Mouse (Mus musculus) midbrain, embryonic 12.5 days (tissue): Measurements from ENCODE around the gene Creb3l2. TPM values are rescaled to one million over a fixed set of nuclear protein-coding genes. Genes with fewer than 3 reads are reported as not detected.

Experiments used
- ATAC-seq: fragments of 200-750 bp; cut with Nextera tagmentation; 2 replicates; pipeline ENCODE4 v1.8.0; 2017; ENCODE audit warnings: low read depth, moderate TSS enrichment, moderate library complexity; ENCODE audit not compliant: low FRiP score
- H3K27ac ChIP-seq: fragments of 300-500 bp; sonication (generic); replicated peaks from 2 replicates; pipeline ENCODE4 v1.5.1; 2016; ENCODE audit warnings: mild to moderate bottlenecking
- H3K27me3 ChIP-seq: fragments of 300-500 bp; sonication (generic); 2 replicates; pipeline ENCODE4 v1.6.1; 2016; ENCODE audit warnings: mild to moderate bottlenecking
- H3K36me3 ChIP-seq: fragments of 300-500 bp; sonication (generic); 2 replicates; pipeline ENCODE4 v1.6.1; 2016
- H3K4me1 ChIP-seq: fragments of 300-500 bp; sonication (generic); 2 replicates; pipeline ENCODE4 v1.6.1; 2016
- H3K4me2 ChIP-seq: fragments of 300-500 bp; sonication (generic); replicated peaks from 2 replicates; pipeline ENCODE4 v1.6.1; 2016; ENCODE audit warnings: mild to moderate bottlenecking, moderate library complexity
- H3K4me3 ChIP-seq: fragments of 300-500 bp; sonication (generic); 2 replicates; pipeline ENCODE4 v1.5.1; 2016; ENCODE audit warnings: mild to moderate bottlenecking
- H3K9ac ChIP-seq: fragments of 300-500 bp; sonication (generic); replicated peaks from 2 replicates; pipeline ENCODE4 v1.6.1; 2016; ENCODE audit warnings: mild to moderate bottlenecking, moderate library complexity
- H3K9me3 ChIP-seq: fragments of 300-500 bp; sonication (generic); 2 replicates; pipeline ENCODE4 v1.6.1; 2016; ENCODE audit warnings: mild to moderate bottlenecking
- WGBS: fragments of 180-500 bp; shearing (Covaris S2); methylation state at CpG from one replicate; pipeline ENCODE4 v1.1.7; 2016; 5-methylcytosine and 5-hydroxymethylcytosine counted together
- polyA plus RNA-seq: library from polyadenylated mRNA; unstranded; fragments of >200 nt; fragmentation: Nextera tagmentation; extraction: Ambion mirVana; gene quantifications from 2 replicates; pipeline ENCODE4 v1.2.1, GENCODE M21; 2016

Gene Creb3l2
- 5.9 and 7.2 TPM in 2 replicates for polyA plus RNA-seq

- H3K27me3 ChIP-seq: peaks cover 7% of the 10 kb centered on the region; the same call in 1 of the 2 replicates
- no peaks in the 10 kb centered on the region for H3K9me3 ChIP-seq
- H3K4me3 ChIP-seq: peak within 1 kb of the TSS; percentile 81
- no peaks in the 10 kb centered on the region for H3K36me3 ChIP-seq
- peak; percentile 99 for ATAC-seq
- peak within 1 kb of the TSS; percentile 78 for H3K9ac ChIP-seq
- H3K27ac ChIP-seq: peak within 1 kb of the TSS; percentile 49
- peak within 1 kb of the TSS; percentile 91 for H3K4me2 ChIP-seq
- H3K4me1 ChIP-seq: peaks cover 11% of the 10 kb centered on the region; the same call in 1 of the 2 replicates
- WGBS: under 1% methylated on average over 33 of the region's 33 CpGs
Observed at GRCm38 (mm10) chr6:37442041-37442667, at the start of gene Creb3l2. TSS of gene Creb3l2 (minus strand) at chr6:37442146.

- H3K4me3 ChIP-seq: no peak overlapping the region
- H3K4me2 ChIP-seq: no peak overlapping the region
- no peaks in the 10 kb centered on the region for H3K4me1 ChIP-seq
- no peak for ATAC-seq
- no peak overlapping the region for H3K27ac ChIP-seq
- no peak overlapping the region for H3K9ac ChIP-seq
- H3K9me3 ChIP-seq: no peaks in the 10 kb centered on the region
- H3K27me3 ChIP-seq: no peaks in the 10 kb centered on the region
- WGBS: 87% methylated on average over 4 of the region's 4 CpGs
- no peaks in the 10 kb centered on the region for H3K36me3 ChIP-seq
Observed at GRCm38 (mm10) chr6:37486502-37486901, 44.6 kb upstream of the Creb3l2 start.

- 73% methylated on average over 1 of the region's 1 CpGs for WGBS
- H3K9ac ChIP-seq: no peak overlapping the region
- no peak for ATAC-seq
Observed at GRCm38 (mm10) chr6:37484588-37485070, 42.7 kb upstream of the Creb3l2 start.

GRCm38 (mm10) chr6:37483262-37483661 is 41.3 kb upstream of the Creb3l2 start:
- no peak overlapping the region for H3K27ac ChIP-seq
- H3K9ac ChIP-seq: no peak overlapping the region
- H3K4me2 ChIP-seq: no peak overlapping the region
- H3K36me3 ChIP-seq: no peaks in the 10 kb centered on the region
- no peak for ATAC-seq
- H3K4me3 ChIP-seq: no peak overlapping the region
- WGBS: 66% methylated on average over 5 of the region's 5 CpGs
- H3K4me1 ChIP-seq: no peaks in the 10 kb centered on the region
- H3K27me3 ChIP-seq: no peaks in the 10 kb centered on the region
- H3K9me3 ChIP-seq: no peaks in the 10 kb centered on the region

More at GRCm38 (mm10) chr6:37484588-37485070, 42.7 kb upstream of the Creb3l2 start:
- Histone ChIP-seq H3K4me3 (no peak overlapping the region), H3K4me1 (no peaks in the 10 kb centered on the region), H3K27me3 (no peaks in the 10 kb centered on the region), H3K27ac (no peak overlapping the region), H3K36me3 (no peaks in the 10 kb centered on the region), H3K9me3 (no peaks in the 10 kb centered on the region), H3K4me2 (no peak overlapping the region)

- Histone ChIP-seq H3K9ac (no peak overlapping the region), H3K4me1 (no peaks in the 10 kb centered on the region), H3K9me3 (no peaks in the 10 kb centered on the region), H3K27me3 (no peaks in the 10 kb centered on the region), H3K4me2 (no peak overlapping the region), H3K36me3 (no peaks in the 10 kb centered on the region), H3K4me3 (no peak overlapping the region), H3K27ac (no peak overlapping the region)
- 93% methylated on average over 3 of the region's 3 CpGs for WGBS
- ATAC-seq: no peak
Observed at GRCm38 (mm10) chr6:37481147-37481546, 39.2 kb upstream of the Creb3l2 start.

- ATAC-seq: no peak
Observed at GRCm38 (mm10) chr6:37480008-37480407, 38.1 kb upstream of the Creb3l2 start.

GRCm38 (mm10) chr6:37478481-37478880 is 36.5 kb upstream of the Creb3l2 start:
- H3K9me3 ChIP-seq: no peaks in the 10 kb centered on the region
- H3K4me1 ChIP-seq: no peaks in the 10 kb centered on the region
- H3K9ac ChIP-seq: no peak overlapping the region
- H3K4me2 ChIP-seq: no peak overlapping the region
- no peak for ATAC-seq
- H3K36me3 ChIP-seq: no peaks in the 10 kb centered on the region
- no peak overlapping the region for H3K4me3 ChIP-seq
- 92% methylated on average over 2 of the region's 2 CpGs for WGBS
- H3K27me3 ChIP-seq: no peaks in the 10 kb centered on the region
- H3K27ac ChIP-seq: no peak overlapping the region

More at GRCm38 (mm10) chr6:37480008-37480407, 38.1 kb upstream of the Creb3l2 start:
- no peak overlapping the region for H3K4me2 ChIP-seq
- H3K27me3 ChIP-seq: no peaks in the 10 kb centered on the region
- no peaks in the 10 kb centered on the region for H3K4me1 ChIP-seq
- H3K9ac ChIP-seq: no peak overlapping the region
- no peaks in the 10 kb centered on the region for H3K9me3 ChIP-seq
- no peaks in the 10 kb centered on the region for H3K36me3 ChIP-seq
- H3K27ac ChIP-seq: no peak overlapping the region
- no peak overlapping the region for H3K4me3 ChIP-seq

- Histone ChIP-seq H3K9ac (no peak overlapping the region), H3K4me3 (no peak overlapping the region), H3K27ac (no peak overlapping the region), H3K4me1 (no peaks in the 10 kb centered on the region), H3K27me3 (no peaks in the 10 kb centered on the region), H3K9me3 (no peaks in the 10 kb centered on the region), H3K36me3 (no peaks in the 10 kb centered on the region), H3K4me2 (no peak overlapping the region)
- WGBS: 83% methylated on average over 4 of the region's 4 CpGs
- ATAC-seq: no peak
Observed at GRCm38 (mm10) chr6:37473674-37474342, 31.9 kb upstream of the Creb3l2 start.

- H3K9ac ChIP-seq: no peak overlapping the region
Observed at GRCm38 (mm10) chr6:37470216-37470615, 28.3 kb upstream of the Creb3l2 start.

GRCm38 (mm10) chr6:37465847-37466246 is 23.9 kb upstream of the Creb3l2 start:
- H3K4me1 ChIP-seq: peaks cover 2% of the 10 kb centered on the region
- ATAC-seq: no peak
- H3K9me3 ChIP-seq: no peaks in the 10 kb centered on the region
- H3K4me2 ChIP-seq: no peak overlapping the region
- H3K27me3 ChIP-seq: 0 out of 2 replicates have a peak, but pooled peaks cover 6% of the 10 kb centered on the region
- no peaks in the 10 kb centered on the region for H3K36me3 ChIP-seq
- no peak overlapping the region for H3K9ac ChIP-seq
- no peak overlapping the region for H3K27ac ChIP-seq
- no peak overlapping the region for H3K4me3 ChIP-seq
- WGBS: 78% methylated on average over 5 of the region's 5 CpGs

More at GRCm38 (mm10) chr6:37470216-37470615, 28.3 kb upstream of the Creb3l2 start:
- Histone ChIP-seq H3K27ac (no peak overlapping the region), H3K36me3 (no peaks in the 10 kb centered on the region), H3K4me1 (no peaks in the 10 kb centered on the region), H3K9me3 (no peaks in the 10 kb centered on the region), H3K27me3 (no peaks in the 10 kb centered on the region), H3K4me2 (no peak overlapping the region), H3K4me3 (no peak overlapping the region)
- ATAC-seq: no peak
- 81% methylated on average over 4 of the region's 4 CpGs for WGBS

GRCm38 (mm10) chr6:37465356-37465755 is 23.4 kb upstream of the Creb3l2 start:
- H3K4me2 ChIP-seq: no peak overlapping the region
- no peak overlapping the region for H3K27ac ChIP-seq
- H3K9ac ChIP-seq: no peak overlapping the region
- peaks cover 2% of the 10 kb centered on the region for H3K4me1 ChIP-seq
- H3K36me3 ChIP-seq: no peaks in the 10 kb centered on the region
- 0 out of 2 replicates have a peak, but pooled peaks cover 6% of the 10 kb centered on the region for H3K27me3 ChIP-seq
- no peak for ATAC-seq
- H3K4me3 ChIP-seq: no peak overlapping the region
- H3K9me3 ChIP-seq: no peaks in the 10 kb centered on the region

GRCm38 (mm10) chr6:37464585-37464984 is 22.6 kb upstream of the Creb3l2 start:
- WGBS: 4% methylated on average over 5 of the region's 5 CpGs
- 0 out of 2 replicates have a peak, but pooled peaks have one; percentile 47 for ATAC-seq

More at GRCm38 (mm10) chr6:37464585-37464984, 22.6 kb upstream of the Creb3l2 start:
- Histone ChIP-seq H3K9me3 (no peaks in the 10 kb centered on the region), H3K4me3 (peak overlapping the region; percentile 40), H3K27ac (no peak overlapping the region), H3K4me1 (peaks cover 2% of the 10 kb centered on the region), H3K27me3 (0 out of 2 replicates have a peak, but pooled peaks cover 6% of the 10 kb centered on the region), H3K9ac (peak overlapping the region; percentile 46; the same call in 1 of the 2 replicates), H3K36me3 (no peaks in the 10 kb centered on the region), H3K4me2 (peak overlapping the region; percentile 55)
